In genomic region chr8:7322376-7323066, GRCm38 (mm10) we compare ENCODE assay signal across 15 mouse cellular contexts.
DNase-seq lines count a peak whose midpoint lies in the region; ATAC-seq lines count a peak whose summit lies in the region.
"Had no signal": no experiment of that assay in that cellular context is flagged by ENCODE, and none has a peak within 500 bp of the region (broad histone marks: within the 10 kb centered on the region; RNA-seq: fewer than 3 reads in every experiment).

No protein-coding gene starts in this region.

- no peaks in the 10 kb centered on the region for H3K9me3 ChIP-seq in forebrain, embryonic 11.5 days (ENCODE audit: control insufficient read depth, low read length)
- H3K9me3 ChIP-seq in hindbrain, embryonic 12.5 days (replicated peaks): no peaks in the 10 kb centered on the region
- H3K9me3 ChIP-seq in neural tube, embryonic 13.5 days: no peaks in the 10 kb centered on the region
- H3K9me3 ChIP-seq: heart, embryonic 15.5 days; liver, embryonic 12.5 days had no signal

- H3K4me1 ChIP-seq in forebrain, embryonic 11.5 days (replicated peaks; ENCODE audit: control insufficient read depth, insufficient read depth, low read length): no peaks in the 10 kb centered on the region
- peaks cover 3% of the 10 kb centered on the region; the same call in 1 of the 2 replicates for H3K4me1 ChIP-seq in hindbrain, embryonic 12.5 days
- H3K4me1 ChIP-seq in neural tube, embryonic 13.5 days (replicated peaks): peaks cover 14% of the 10 kb centered on the region
- H3K4me1 ChIP-seq: heart, embryonic 15.5 days; liver, embryonic 12.5 days had no signal

- H3K36me3 ChIP-seq in forebrain, embryonic 11.5 days (ENCODE audit: control insufficient read depth, insufficient read depth, low read length): no peaks in the 10 kb centered on the region
- no peaks in the 10 kb centered on the region for H3K36me3 ChIP-seq in hindbrain, embryonic 12.5 days
- no peaks in the 10 kb centered on the region for H3K36me3 ChIP-seq in neural tube, embryonic 13.5 days
- H3K36me3 ChIP-seq: heart, embryonic 15.5 days; liver, embryonic 12.5 days had no signal

- no peak overlapping the region for H3K27ac ChIP-seq in forebrain, embryonic 11.5 days (ENCODE audit: low read depth, low read length)
- peak overlapping the region; percentile 66 for H3K27ac ChIP-seq in hindbrain, embryonic 12.5 days
- H3K27ac ChIP-seq in neural tube, embryonic 13.5 days (replicated peaks): no peak overlapping the region
- H3K27ac ChIP-seq: heart, embryonic 15.5 days; liver, embryonic 12.5 days had no signal

- WGBS in forebrain, embryonic 11.5 days: 18% methylated on average over 12 of the region's 12 CpGs
- 23% methylated on average over 12 of the region's 12 CpGs for WGBS in hindbrain, embryonic 12.5 days
- WGBS in neural tube, embryonic 13.5 days: 16% methylated on average over 12 of the region's 12 CpGs

- no peak overlapping the region for H3K9ac ChIP-seq in forebrain, embryonic 11.5 days (ENCODE audit: low read length)
- no peak overlapping the region for H3K9ac ChIP-seq in hindbrain, embryonic 12.5 days
- no peak overlapping the region for H3K9ac ChIP-seq in neural tube, embryonic 13.5 days
- H3K9ac ChIP-seq: heart, embryonic 15.5 days; liver, embryonic 12.5 days had no signal

- ATAC-seq in forebrain, embryonic 11.5 days (replicated peaks; ENCODE audit: low FRiP score): peak; percentile 93
- peak; percentile 73 for ATAC-seq in hindbrain, embryonic 12.5 days (ENCODE audit: low FRiP score)
- ATAC-seq in neural tube, embryonic 13.5 days (ENCODE audit: low read depth): peak; percentile 61
- ATAC-seq: intestine, postnatal 0 days; liver, embryonic 12.5 days; Patski had no signal

- no peaks in the 10 kb centered on the region for H3K27me3 ChIP-seq in forebrain, embryonic 11.5 days (ENCODE audit: control insufficient read depth, insufficient read depth, low read length)
- no peaks in the 10 kb centered on the region for H3K27me3 ChIP-seq in hindbrain, embryonic 12.5 days
- no peaks in the 10 kb centered on the region for H3K27me3 ChIP-seq in neural tube, embryonic 13.5 days
- H3K27me3 ChIP-seq: CH12.LX; heart, embryonic 15.5 days; liver, embryonic 12.5 days; Patski had no signal

- H3K4me3 ChIP-seq in forebrain, embryonic 11.5 days (ENCODE audit: low read depth, low read length): no peak overlapping the region
- H3K4me3 ChIP-seq in hindbrain, embryonic 12.5 days: no peak overlapping the region
- no peak overlapping the region for H3K4me3 ChIP-seq in neural tube, embryonic 13.5 days
- H3K4me3 ChIP-seq: heart, embryonic 15.5 days; liver, embryonic 12.5 days had no signal

- DNase-seq in forebrain, embryonic 11.5 days (ENCODE audit: low spot score): peak; percentile 53
- DNase-seq in mesoderm, embryonic 11.5 days (ENCODE audit: low read depth, low spot score): peak; percentile 73
- no peak for DNase-seq in cerebellum, postnatal 4 days (ENCODE audit: low spot score in 2 of 2)
- no peak for DNase-seq in cerebellum, adult 18-20 months
- DNase-seq in layer of hippocampus, postnatal 14 days (ENCODE audit: low spot score in 2 of 2): no peak
- DNase-seq: kidney, postnatal 36 days; lung, postnatal 14 days; spleen, adult 18-20 months had no signal

- no peak overlapping the region for H3K4me2 ChIP-seq in forebrain, embryonic 11.5 days (ENCODE audit: low read depth, low read length, severe bottlenecking)
- H3K4me2 ChIP-seq in hindbrain, embryonic 12.5 days (replicated peaks): no peak overlapping the region
- no peak overlapping the region for H3K4me2 ChIP-seq in neural tube, embryonic 13.5 days
- H3K4me2 ChIP-seq: heart, embryonic 15.5 days; liver, embryonic 12.5 days had no signal

Comparison
In these comparisons a context has a peak if more than half of its experiments do, and no peak if none do; other contexts are left out.
1. DNase-seq: peak in forebrain, embryonic 11.5 days (single experiment) and mesoderm, embryonic 11.5 days (single experiment); none in cerebellum, postnatal 4 days (0 of 2), cerebellum, adult 18-20 months (0 of 2) and layer of hippocampus, postnatal 14 days (0 of 2).
2. Peak in every context shown above with its lines, with median percentiles within 50 percentile points of each other: ATAC-seq.